Mouse (Mus musculus) heart, postnatal 4 days (tissue): ENCODE measurements at regions not wholly inside any gene's neighbourhood (a gene's known extent, or its start where the extent isn't known, plus 50 kb on each side); places are given as distances from the start of the nearest gene placed in this dataset.
A peak's percentile ranks its signal among the peaks of the same experiment; 100 is the strongest.

Source experiments
- DNase-seq: peaks from one replicate; pipeline ENCODE4 v3.0.0; 2021

DNA sequence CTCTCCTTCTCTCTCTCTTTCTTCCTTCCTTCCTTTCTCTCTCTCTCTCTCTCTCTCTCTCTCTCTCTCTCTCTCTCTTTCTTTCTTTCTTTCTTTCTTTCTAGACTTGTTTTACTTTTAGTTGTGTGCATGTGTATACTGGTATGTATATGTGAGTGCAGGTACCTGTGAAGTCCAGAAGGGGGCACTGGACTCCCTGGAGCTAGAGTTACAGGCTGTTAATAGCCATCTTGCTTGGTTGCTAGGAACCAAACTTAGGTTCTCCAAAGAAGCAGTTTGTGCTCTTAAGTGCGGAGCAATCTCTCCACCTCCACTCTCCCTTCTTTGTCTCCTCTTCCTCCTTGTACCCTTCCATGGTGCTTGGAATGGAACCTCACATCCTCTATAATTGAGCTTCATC lies 77.2 kb downstream of the Gm10604 start:
- no peak for DNase-seq

- no peak for DNase-seq
Observed at GRCm38 (mm10) chr4:11903401-11903800, 77.7 kb downstream of the Gm10604 start.

DNA sequence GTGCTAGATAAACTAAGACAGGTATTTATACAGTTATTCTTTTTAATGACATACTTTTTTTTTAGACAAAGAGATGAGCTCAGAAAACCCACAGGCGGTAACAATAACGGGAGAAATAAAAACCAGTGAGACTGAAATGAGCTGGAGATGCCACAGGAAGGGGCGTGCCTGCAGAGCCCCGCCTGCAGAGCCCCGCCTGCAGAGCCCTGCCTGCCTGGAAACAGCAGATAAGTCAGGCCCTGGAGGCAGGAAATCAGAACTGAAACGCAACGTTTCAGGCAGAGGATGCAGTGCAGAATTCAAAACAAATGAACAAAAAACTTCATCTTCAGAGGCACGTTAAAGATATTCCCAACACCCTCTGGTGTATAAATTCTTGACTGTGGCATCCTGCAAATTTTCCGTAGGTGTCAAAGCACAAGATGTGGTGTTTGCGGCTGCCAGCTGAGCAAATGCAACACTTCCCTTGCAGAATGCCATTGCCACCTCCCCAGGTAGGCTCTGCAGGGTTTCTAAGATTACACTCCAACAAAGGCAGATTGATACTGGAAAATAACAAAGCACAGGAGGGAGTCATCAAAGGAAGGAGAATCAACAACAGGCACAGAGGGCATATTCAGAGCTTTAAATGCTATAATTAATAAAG lies 81.0 kb downstream of the Gm10604 start:
- no peak for DNase-seq

DNA sequence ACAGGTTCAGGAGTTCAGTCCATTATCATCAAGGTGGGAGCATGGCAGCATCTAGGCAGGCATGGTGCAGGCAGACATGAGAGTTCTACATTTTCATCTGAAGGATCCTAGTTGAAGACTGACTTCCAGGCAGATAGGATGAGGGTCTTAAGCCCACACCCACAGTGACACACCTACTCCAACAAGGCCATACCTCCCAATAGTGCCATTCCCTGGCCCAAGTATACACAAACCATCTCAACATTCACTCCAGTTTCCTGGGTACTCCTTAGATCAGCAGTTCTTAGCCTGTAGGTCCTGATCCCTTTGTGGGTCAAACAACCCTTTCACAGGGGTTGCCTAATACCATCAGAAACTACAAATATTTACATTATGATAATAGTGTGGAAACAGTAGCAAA lies 83.8 kb downstream of the Gm10604 start:
- DNase-seq, result no peak

DNA sequence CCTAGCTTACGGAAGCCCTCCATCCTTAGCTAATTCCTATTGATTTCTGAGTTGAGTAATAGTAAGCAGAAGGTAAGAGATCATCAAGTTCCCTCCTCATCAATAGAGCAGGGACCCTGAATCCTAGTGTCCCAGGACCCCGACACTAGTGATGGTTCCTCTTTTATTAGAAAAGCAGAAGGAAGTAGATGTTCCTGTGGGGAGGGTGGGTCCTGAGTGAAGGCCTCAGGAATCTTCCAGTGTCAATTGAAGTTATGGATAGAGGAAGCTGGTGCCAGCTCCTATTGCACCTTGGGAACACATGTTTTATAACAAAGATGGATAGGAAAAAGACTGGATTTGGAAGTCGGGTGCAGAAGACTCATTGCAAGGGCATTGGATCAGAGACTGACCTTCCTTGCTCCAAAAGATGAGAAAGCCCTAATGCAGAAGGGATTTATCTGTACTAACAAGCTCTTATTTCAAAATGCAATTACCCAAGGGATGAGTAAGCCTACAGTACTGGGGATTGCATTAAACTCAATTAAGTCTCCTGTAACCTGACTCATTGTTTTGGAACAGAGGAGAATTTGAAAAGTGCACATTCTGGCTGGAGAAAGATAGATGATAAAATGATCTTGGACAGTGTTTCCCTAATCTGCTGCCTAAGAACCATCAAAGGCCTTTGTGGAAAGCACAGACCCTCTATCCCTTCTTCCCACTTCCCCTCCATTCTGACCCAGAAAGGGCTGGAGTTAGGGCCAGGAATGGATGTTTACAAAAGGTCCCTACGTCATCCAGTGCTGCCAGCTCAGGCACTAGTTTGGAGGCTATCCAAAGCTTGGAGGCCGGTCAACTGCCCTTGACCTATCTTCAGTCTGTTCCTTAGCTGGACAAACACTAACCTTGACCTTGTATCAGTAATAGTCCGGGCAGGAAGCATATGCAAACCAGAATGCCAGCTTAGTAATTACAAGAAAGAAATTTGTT lies 84.9 kb downstream of the Gm10604 start:
- peak; percentile 34 for DNase-seq

DNA sequence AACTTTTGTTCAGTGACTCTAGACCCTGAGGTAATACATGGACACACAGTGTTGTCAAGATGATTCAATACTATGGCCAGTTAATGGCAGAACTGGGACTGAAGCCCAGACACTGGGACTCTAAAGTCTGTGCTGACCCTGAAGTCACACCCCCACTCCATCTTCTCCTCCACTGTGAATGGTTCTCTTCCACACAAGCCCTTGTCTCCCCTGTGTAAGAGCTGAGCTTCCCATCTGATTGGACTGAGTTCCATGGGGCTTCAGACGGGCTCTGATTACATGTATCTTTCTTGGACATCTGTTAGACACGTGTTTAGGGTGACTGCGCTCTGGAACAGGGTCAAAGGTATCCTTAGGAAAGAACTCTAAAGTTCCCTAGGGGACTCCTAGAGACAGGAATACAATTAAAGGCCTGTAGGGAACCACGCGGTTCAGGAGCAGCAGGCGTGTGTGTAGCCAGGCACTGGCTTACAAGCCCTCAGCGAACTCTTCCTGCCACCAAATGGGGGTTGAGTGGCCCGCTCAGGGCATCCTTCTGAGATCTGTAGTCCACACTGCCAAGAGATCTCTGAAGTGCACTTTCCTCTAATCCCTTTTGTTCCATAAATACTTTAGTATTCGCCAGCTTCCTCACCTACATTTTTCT lies 87.4 kb downstream of the Gm10604 start:
- DNase-seq, result no peak

- DNase-seq, result peak; percentile 74
Observed at GRCm38 (mm10) chr4:11889039-11889600, 91.9 kb downstream of the Gm10604 start.

GRCm38 (mm10) chr4:11887377-11887776 lies 93.7 kb downstream of the Gm10604 start:
- no peak for DNase-seq

DNA sequence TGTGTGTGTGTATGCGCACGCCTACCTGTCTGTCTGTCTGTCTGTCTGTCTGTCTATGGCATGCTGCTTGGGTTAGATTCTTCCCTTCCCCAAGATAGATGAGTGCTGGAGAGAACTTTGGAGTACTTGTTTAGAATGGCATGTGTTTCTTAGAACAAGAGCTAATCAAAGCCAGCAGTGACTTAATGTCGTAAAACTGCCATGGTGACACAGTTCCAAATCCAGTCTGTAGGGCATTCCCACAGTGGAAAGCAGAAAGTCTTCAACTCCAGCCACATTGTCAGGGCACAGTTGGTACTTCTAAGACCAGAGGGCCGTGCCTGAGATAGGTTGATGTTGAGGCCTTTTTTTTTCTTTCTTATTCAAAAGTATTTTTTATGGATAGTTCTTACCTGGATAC lies 95.6 kb downstream of the Gm10604 start:
- peak; percentile 54 for DNase-seq

DNA sequence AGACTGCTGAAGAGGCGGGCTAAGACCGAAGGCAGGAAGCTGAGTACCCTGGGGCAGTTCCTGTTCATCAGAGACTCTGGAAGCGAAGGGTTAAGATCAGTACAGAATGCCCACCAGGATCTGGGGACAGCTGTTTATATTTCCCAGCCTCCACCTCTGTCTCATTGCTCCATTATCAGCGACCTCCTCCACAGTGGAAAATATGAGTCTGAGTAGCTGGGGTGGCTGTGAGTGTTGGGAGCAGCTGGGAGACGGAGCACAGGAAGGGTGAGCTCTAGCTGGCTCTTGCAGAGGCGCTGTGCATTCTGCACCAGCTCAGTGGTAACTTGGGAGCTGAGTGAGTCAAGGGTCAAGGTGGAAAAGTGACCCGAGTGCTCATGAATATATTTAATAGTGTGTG lies 96.2 kb downstream of the Gm10604 start:
- DNase-seq, result peak; percentile 60

GRCm38 (mm10) chr4:11883295-11883694 lies 97.8 kb downstream of the Gm10604 start:
- DNase-seq, result no peak

GRCm38 (mm10) chr4:11882666-11883065 lies 98.4 kb downstream of the Gm10604 start:
- DNase-seq, result no peak

DNA sequence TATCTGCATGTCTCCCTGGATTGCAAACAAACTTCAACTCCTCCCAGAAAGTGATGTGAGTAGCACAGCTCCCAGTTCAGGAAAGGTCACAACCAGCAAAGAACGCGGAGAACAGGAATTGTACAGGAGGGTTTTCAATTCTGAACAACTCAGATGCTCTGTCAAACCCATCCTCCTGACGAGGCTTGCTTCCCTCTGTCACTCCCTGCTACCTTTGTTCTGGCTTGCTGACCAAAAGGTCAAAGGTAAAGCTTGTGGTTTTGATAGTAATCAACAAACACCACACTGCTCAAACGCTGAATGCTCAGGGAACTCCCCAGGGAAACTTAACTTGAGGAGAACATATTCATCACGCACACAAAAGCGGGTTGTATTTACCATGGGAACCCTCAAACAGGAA lies 102.4 kb downstream of the Gm10604 start:
- DNase-seq, result no peak

- DNase-seq, result no peak
Observed at GRCm38 (mm10) chr4:11877945-11878344, 103.1 kb downstream of the Gm10604 start.

- DNase-seq, result no peak
Observed at GRCm38 (mm10) chr4:11876009-11876408, 105.1 kb downstream of the Gm10604 start.

DNA sequence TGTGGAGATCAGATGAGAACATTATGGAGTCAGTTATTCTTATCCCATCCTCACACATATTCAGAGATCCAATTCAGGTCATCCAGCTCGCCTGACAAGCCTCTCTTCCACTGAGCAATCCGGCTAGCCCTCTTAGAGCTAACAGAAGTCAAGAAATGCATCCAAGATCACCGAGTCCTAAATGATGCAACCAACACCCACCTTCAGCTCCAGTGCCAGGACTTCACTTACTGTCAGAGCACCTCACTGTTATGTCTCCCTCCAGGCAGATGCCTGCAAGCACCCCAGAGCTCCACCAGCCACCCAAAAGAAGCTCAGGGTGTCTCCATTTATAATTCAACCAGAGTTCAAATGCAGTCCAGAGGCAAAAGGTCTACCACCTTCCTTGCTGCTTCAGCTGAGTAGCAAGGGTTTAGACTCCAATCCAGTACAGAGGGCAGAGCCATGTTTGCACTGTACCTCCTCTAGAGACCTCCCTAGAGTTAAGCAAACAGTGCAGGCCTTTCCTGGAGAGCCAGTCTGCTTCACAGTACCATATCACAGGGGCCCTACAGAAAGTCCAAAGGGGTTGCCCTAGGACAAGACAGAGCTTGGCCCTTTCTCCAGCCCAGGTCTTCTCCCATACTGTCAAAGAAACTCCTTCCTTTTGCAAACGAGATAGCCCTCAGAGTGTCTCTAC lies 106.3 kb downstream of the Gm10604 start:
- DNase-seq, result no peak

DNA sequence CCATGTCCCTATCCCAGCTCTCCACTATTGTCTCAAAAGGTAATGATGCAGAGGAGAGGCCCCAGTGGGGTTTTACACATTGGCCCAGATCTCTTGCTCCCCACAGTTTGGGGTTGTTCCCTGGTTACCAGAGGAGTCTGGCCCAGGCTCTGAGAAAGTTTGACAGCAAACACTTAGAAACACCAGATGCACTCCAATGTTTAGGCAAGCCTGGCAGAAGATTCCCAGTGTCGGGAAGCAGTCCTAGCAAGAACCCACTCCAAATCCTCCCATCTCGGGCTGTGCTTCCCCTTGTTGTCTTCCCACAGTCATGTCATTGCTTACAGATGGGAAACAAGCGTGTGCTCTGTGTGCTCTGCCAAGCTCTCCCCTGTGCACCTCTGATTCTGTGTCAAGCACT lies 109.0 kb downstream of the Gm10604 start:
- DNase-seq, result no peak

DNA sequence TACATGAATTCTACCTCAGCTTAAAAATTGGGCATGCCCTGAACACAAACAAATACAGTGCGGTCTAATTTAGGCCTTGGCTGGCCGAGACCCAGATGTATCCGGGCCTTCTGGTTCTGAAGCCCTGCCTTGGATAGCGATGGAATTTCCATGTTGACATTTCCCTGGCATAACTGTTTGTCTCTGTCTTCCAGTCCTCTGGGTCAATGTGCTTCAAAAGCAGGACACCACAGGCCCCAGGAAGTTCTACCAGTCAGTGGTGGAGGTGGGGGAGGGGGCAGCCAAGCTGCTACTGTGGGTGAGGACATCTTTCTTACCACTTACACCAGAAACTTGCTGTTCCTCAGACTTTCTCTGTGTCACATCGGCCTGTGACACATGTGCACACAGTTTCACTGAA lies 111.3 kb downstream of the Gm10604 start:
- peak; percentile 58 for DNase-seq

GRCm38 (mm10) chr4:11868565-11868964 lies 112.5 kb downstream of the Gm10604 start:
- DNase-seq, result no peak
